Mouse (Mus musculus): Measurements from ENCODE around the gene Slc8a1. TPM values are rescaled to one million over a fixed set of nuclear protein-coding genes. Genes with fewer than 3 reads are reported as not detected.

Slc8a1 gene
- polyA plus RNA-seq, 1 experiment = 73.8 TPM

DNA sequence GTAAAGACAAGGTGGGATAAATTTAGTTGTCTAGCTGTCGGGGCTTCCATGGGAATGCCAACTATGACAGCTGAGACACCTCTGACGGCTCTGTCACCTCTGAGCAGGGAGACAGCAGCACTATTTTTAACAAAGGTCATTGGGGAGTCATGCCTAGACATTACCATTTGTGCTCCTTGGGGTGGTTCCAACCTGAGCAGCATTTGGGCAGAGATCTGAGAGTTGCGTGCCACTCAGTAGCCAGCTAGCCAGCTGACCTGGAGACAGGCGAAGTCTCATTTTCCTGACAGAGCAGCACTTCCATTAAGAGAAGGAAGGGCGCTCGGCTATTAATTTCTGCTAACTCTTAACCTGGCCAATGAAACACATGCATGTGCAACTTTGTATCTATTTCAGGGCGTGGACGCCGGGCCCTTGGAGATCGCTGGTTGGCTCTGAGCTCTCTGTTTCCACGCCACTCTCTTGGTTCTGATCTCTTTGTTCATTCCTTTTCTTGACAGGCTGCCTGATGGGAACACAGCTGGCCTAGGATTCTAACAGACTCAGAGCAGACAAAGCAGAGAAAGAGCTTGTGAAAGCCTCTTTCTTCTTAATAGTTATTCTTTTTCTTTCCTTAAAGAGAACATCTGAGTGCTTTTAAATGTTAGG lies 256.2 kb downstream of the Slc8a1 start:
- H3K4me3 ChIP-seq (ENCODE audit: insufficient read depth, low read depth, low read length) = no peak overlapping the region
- H3K27ac ChIP-seq (ENCODE audit: insufficient read depth, low read depth, low read length) = no peak overlapping the region
- H3K4me1 ChIP-seq (ENCODE audit: control insufficient read depth, insufficient read depth, low read length) = peaks cover 7% of the 10 kb centered on the region
- TF ChIP-seq CTCF (IDR thresholded peaks at IDR 0.05; ENCODE audit: insufficient read depth, low read depth, low read length) = no peak
- no peak for TF ChIP-seq POLR2A (IDR thresholded peaks at IDR 0.05; ENCODE audit: insufficient read depth, low read depth, low read length)
- WGBS = 49% methylated on average over 11 of the region's 11 CpGs

DNA sequence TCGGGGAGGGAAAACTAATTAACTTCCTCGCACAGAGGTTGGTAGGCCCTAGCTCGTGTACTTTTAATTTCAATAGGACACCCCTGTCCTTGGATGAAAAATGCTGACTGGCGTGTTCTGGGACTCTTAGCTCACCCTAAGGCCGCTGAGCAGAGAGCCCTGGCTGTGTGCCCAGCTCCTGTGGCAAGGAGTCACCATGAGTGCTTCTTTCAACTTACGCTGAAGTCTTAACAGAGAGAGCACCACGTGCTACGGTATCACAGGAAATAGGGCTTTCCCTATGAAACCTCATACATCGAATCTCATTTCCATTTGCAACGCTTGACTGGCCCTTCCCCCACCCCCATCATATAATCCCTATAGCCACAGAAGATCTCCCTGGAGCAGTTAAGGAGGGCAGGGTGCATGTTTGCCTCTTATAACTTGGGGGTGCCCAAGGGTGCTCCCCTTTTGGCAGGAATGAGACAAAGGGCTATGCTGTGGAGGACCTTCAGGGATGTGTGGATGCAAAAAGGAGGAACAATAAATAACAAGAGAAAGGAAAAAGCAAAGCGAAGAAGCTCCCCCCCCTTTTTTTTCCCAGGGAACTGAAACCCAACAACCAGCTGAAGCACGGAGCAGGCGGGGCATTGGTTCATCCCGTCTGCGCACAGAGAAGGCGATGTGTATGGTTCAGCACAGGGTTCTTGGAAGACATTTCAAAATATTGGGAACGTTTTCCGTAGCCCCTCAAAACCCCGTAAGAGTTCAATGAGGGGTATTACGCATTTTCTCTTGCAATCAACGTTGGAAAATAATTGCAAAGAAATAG lies 257.6 kb downstream of the Slc8a1 start:
- H3K4me1 ChIP-seq (ENCODE audit: control insufficient read depth, insufficient read depth, low read length) = peaks cover 7% of the 10 kb centered on the region
- H3K27ac ChIP-seq (ENCODE audit: insufficient read depth, low read depth, low read length) = no peak overlapping the region
- no peak overlapping the region for H3K4me3 ChIP-seq (ENCODE audit: insufficient read depth, low read depth, low read length)
- TF ChIP-seq POLR2A (IDR thresholded peaks at IDR 0.05; ENCODE audit: insufficient read depth, low read depth, low read length) (no peak), CTCF (IDR thresholded peaks at IDR 0.05; ENCODE audit: insufficient read depth, low read depth, low read length) (no peak)
- WGBS = 59% methylated on average over 21 of the region's 21 CpGs

DNA sequence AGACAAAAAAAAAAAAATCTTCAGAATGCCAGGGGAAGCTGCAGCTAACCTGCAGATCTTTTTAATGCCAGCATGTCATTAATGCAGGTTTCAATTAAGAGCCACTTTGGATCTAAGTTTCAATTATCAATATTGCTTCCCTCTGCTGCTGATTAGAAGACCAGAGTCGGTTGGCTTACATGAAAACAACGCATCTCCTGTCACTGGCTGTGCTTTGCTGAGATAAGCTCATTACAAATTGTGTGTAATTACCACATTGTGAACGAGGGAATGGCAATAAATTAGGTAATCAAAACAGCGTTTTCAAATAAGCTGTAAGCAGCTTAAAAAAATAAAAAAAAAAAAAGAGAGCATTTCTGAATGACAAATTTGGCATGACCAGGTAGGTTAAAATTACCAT lies 258.4 kb downstream of the Slc8a1 start:
- H3K27ac ChIP-seq (ENCODE audit: insufficient read depth, low read depth, low read length) = no peak overlapping the region
- WGBS = 41% methylated on average over 4 of the region's 4 CpGs
- no peak for TF ChIP-seq POLR2A (IDR thresholded peaks at IDR 0.05; ENCODE audit: insufficient read depth, low read depth, low read length)
- no peak for TF ChIP-seq CTCF (IDR thresholded peaks at IDR 0.05; ENCODE audit: insufficient read depth, low read depth, low read length)

DNA sequence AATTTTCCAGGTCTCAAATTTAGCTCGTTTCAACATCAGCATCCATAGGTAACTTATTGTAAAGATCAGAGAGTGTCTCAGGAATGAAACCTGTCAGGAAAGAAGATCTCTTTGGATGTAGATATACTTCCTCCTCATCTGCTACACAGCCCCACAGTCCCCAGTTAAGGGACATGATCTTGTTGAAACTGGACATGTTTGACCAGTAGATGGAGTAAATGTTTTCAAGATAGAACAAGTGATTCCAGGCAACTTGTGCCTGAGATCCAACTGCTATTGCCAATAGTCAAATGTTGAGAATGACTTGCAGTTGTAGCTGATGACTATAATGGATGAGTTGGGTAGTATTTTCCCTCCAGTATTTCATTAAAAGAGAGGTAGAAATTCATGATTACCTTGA lies 260.8 kb downstream of the Slc8a1 start:
- peaks cover 7% of the 10 kb centered on the region for H3K4me1 ChIP-seq (ENCODE audit: control insufficient read depth, insufficient read depth, low read length)
- H3K4me3 ChIP-seq (ENCODE audit: insufficient read depth, low read depth, low read length) = no peak overlapping the region
- H3K27ac ChIP-seq (ENCODE audit: insufficient read depth, low read depth, low read length) = no peak overlapping the region
- 89% methylated on average over 1 of the region's 1 CpGs for WGBS
- TF ChIP-seq POLR2A (IDR thresholded peaks at IDR 0.05; ENCODE audit: insufficient read depth, low read depth, low read length) (no peak), CTCF (IDR thresholded peaks at IDR 0.05; ENCODE audit: insufficient read depth, low read depth, low read length) (no peak)

More for the DNA sequence above, 258.4 kb downstream of the Slc8a1 start:
- Histone ChIP-seq H3K4me3 (ENCODE audit: insufficient read depth, low read depth, low read length) (no peak overlapping the region), H3K4me1 (ENCODE audit: control insufficient read depth, insufficient read depth, low read length) (peaks cover 7% of the 10 kb centered on the region)

DNA sequence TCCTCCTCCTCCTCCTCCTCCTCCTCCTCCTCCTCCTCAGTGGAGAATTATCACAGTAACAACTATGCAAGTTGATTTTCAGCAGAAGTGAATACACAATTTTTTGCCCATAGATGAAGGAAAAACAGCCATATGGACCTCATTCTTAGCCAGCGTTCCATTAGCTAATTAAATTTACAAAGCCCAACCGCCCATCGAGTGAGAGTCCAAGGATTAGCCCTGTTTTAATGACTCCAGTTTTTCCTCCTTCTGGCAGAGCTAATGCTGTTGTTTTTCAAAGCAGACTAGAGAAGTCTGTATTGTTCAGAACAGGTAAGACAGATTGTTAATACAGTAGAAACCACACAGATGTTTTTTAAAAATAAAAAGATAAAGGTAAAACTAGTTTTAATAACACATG lies 264.8 kb downstream of the Slc8a1 start:
- TF ChIP-seq POLR2A (IDR thresholded peaks at IDR 0.05; ENCODE audit: insufficient read depth, low read depth, low read length) (no peak), CTCF (IDR thresholded peaks at IDR 0.05; ENCODE audit: insufficient read depth, low read depth, low read length) (no peak)
- Histone ChIP-seq H3K4me1 (ENCODE audit: control insufficient read depth, insufficient read depth, low read length) (no peaks in the 10 kb centered on the region), H3K27ac (ENCODE audit: insufficient read depth, low read depth, low read length) (no peak overlapping the region), H3K4me3 (ENCODE audit: insufficient read depth, low read depth, low read length) (no peak overlapping the region)
- 30% methylated on average over 3 of the region's 3 CpGs for WGBS

DNA sequence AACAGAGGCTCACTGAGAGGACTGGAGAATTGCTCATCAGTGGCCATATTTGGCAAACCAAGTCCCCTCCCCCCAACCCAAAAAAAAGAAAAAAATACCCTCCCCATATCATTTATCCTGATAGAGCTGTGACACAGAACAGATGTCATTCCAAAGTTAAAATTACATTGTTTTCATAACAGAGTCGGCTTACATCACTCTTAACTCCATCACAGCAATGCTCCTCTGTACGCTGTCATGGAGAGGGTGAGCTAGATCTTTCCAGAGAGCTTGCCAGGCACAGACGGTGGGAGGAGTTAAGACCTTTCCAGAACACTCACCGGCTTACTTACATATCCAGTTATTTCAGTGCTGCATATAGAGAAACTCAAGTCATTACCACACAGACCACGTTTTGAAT lies 269.2 kb downstream of the Slc8a1 start:
- no peak for TF ChIP-seq POLR2A (IDR thresholded peaks at IDR 0.05; ENCODE audit: insufficient read depth, low read depth, low read length)
- no peak for TF ChIP-seq CTCF (IDR thresholded peaks at IDR 0.05; ENCODE audit: insufficient read depth, low read depth, low read length)
- WGBS = 73% methylated on average over 5 of the region's 5 CpGs
- H3K4me3 ChIP-seq (ENCODE audit: insufficient read depth, low read depth, low read length) = no peak overlapping the region
- H3K4me1 ChIP-seq (ENCODE audit: control insufficient read depth, insufficient read depth, low read length) = no peaks in the 10 kb centered on the region
- no peak overlapping the region for H3K27ac ChIP-seq (ENCODE audit: insufficient read depth, low read depth, low read length)

DNA sequence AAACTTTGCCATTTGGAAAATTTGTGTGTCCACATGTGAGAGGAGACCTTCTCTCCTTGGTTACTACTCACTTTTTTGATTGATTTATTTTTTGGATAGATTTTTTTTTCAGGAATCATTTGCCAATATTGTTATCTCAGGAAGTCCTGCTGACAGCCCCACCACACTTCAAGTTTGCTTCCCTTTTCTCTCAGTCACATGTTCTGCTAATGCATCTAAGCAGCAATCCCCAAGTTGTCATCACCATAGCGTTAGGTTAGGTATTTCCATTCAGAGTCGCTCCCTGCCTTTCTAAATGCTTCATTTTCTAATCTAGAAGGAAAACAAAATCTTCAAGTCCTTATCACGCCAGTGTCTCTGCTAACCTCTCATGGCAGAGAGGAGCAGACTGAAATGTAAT lies 278.8 kb downstream of the Slc8a1 start:
- WGBS = 87% methylated on average over 3 of the region's 3 CpGs
- TF ChIP-seq CTCF (IDR thresholded peaks at IDR 0.05; ENCODE audit: insufficient read depth, low read depth, low read length) (no peak), POLR2A (IDR thresholded peaks at IDR 0.05; ENCODE audit: insufficient read depth, low read depth, low read length) (no peak)
- no peak overlapping the region for H3K27ac ChIP-seq (ENCODE audit: insufficient read depth, low read depth, low read length)
- no peak overlapping the region for H3K4me3 ChIP-seq (ENCODE audit: insufficient read depth, low read depth, low read length)
- peaks cover 4% of the 10 kb centered on the region for H3K4me1 ChIP-seq (ENCODE audit: control insufficient read depth, insufficient read depth, low read length)

DNA sequence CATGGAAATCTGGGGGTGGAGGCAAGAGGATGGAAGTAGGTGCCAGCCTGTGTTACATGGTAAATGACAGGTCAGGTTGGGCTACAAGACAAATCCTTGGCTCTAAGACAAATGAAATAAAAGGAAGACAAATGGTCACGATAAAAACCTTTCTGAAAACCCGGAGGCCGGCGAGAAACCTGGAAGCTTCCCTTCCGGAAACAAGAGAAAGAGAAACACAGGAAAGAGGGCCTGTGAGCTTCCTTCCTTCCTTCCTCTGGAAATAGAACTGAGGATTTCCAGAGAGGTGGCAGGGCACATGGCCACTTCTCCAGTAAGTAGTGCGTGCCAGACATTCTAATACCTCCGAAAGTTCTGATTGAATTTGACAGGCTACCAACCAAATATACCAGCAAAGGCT lies 282.2 kb downstream of the Slc8a1 start:
- TF ChIP-seq POLR2A (IDR thresholded peaks at IDR 0.05; ENCODE audit: insufficient read depth, low read depth, low read length) = no peak
- TF ChIP-seq CTCF (IDR thresholded peaks at IDR 0.05; ENCODE audit: insufficient read depth, low read depth, low read length) = no peak
- 79% methylated on average over 7 of the region's 7 CpGs for WGBS
- peaks cover 6% of the 10 kb centered on the region for H3K4me1 ChIP-seq (ENCODE audit: control insufficient read depth, insufficient read depth, low read length)
- H3K27ac ChIP-seq (ENCODE audit: insufficient read depth, low read depth, low read length) = no peak overlapping the region
- no peak overlapping the region for H3K4me3 ChIP-seq (ENCODE audit: insufficient read depth, low read depth, low read length)

DNA sequence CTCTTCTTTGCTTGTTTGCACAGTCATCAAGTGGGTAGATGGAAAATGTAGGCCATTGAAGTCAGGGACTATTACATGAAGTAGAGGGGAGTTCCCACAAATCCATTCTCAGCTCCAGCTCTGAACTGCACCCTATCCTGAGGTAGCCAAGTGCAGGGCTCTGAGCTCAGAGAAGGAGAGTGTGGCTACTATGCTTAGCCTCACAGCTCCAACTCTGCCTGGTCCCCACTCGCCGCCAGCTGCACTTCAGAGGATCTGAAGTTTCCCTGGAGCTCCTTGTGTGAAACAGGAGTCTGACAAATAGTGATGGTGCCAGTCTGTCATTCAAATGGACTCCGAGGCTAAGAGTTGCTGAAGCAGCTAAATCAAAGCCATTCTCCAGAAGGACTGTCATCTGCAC lies 282.9 kb downstream of the Slc8a1 start:
- TF ChIP-seq CTCF (IDR thresholded peaks at IDR 0.05; ENCODE audit: insufficient read depth, low read depth, low read length) = no peak
- TF ChIP-seq POLR2A (IDR thresholded peaks at IDR 0.05; ENCODE audit: insufficient read depth, low read depth, low read length) = no peak

More for the DNA sequence above, 282.9 kb downstream of the Slc8a1 start:
- peaks cover 6% of the 10 kb centered on the region for H3K4me1 ChIP-seq (ENCODE audit: control insufficient read depth, insufficient read depth, low read length)
- H3K27ac ChIP-seq (ENCODE audit: insufficient read depth, low read depth, low read length) = no peak overlapping the region
- 54% methylated on average over 3 of the region's 3 CpGs for WGBS
- H3K4me3 ChIP-seq (ENCODE audit: insufficient read depth, low read depth, low read length) = no peak overlapping the region
